Comparison of ENCODE assay signal across 22 mouse cellular contexts in genomic region chr5:134686541-134686940, GRCm38 (mm10).
"Had no signal": no experiment of that assay in that cellular context is flagged by ENCODE, and none has a peak within 500 bp of the region (broad histone marks: within the 10 kb centered on the region; RNA-seq: fewer than 3 reads in every experiment).

No protein-coding gene starts in this region.

- H3K27ac ChIP-seq: kidney, postnatal 0 days; layer of hippocampus, adult 2 months; limb, embryonic 10.5 days; limb, embryonic 13.5 days; liver, embryonic 12.5 days; liver, embryonic 15.5 days; lung, embryonic 15.5 days; neural tube, embryonic 12.5 days; stomach, postnatal 0 days had no signal

- ATAC-seq: intestine, postnatal 0 days; liver, embryonic 12.5 days had no signal

- H3K27me3 ChIP-seq: lung, embryonic 15.5 days; megakaryocyte, embryonic 14.5 days; neural tube, embryonic 12.5 days had no signal

- H3K9ac ChIP-seq: liver, embryonic 12.5 days; liver, embryonic 15.5 days; lung, embryonic 15.5 days had no signal

- H3K36me3 ChIP-seq: liver, embryonic 12.5 days; liver, embryonic 15.5 days had no signal

- H3K4me3 ChIP-seq: liver, embryonic 12.5 days; liver, embryonic 15.5 days; lung, embryonic 15.5 days had no signal

- H3K4me2 ChIP-seq: liver, embryonic 12.5 days had no signal

- H3K9me3 ChIP-seq: limb, embryonic 10.5 days; limb, embryonic 13.5 days; liver, embryonic 12.5 days; liver, embryonic 15.5 days; lung, embryonic 15.5 days; megakaryocyte, embryonic 14.5 days; neural tube, embryonic 12.5 days had no signal

- DNase-seq: kidney, adult 2 months; kidney, postnatal 25 days; layer of hippocampus, adult 9-11 months; liver; lung, adult 18-20 months; lung, postnatal 10 days; lung, postnatal 36 days; right cerebral cortex, postnatal 4 days; thymus, adult 2 months; thymus, postnatal 14 days; thymus, postnatal 4 days had no signal
